Mouse (Mus musculus): ENCODE data around the gene Amy2a5. TPM values are rescaled to one million over a fixed set of nuclear protein-coding genes. Genes with fewer than 3 reads are reported as not detected.
"Not testable (repeated sequence)": the region's sequence is repeated elsewhere in the genome, so short reads cannot be mapped to it uniquely, and the experiment has no call there.

The Amy2a5 gene
- not detected in 2 replicates for polyA plus RNA-seq (2014; fragmentation: Nextera tagmentation; extraction: Ambion mirVana)

DNA sequence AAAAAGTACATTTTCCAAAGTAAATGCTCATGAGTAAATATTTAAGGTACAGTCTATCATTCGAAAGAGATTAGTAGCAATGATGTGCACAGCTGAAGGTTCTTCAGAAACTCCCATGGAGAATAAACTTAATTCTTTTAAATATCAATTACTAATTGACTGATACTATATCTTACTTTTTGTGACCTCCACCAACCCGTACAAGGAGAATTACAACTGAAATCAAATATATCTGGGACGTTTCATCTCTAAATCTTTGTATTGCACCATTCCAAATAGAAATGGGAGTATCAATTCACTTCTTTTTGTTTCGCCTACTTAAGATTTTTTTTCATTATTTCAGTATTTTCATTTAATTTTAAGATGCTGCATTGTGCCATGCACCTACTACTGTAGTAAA lies at the start of gene Amy2a5:
Gene Amy2a5 (minus strand): TSS at position 101 of the 400 bp plus-strand sequence.
- no CpG with 5 or more reads among the region's 4 CpGs for WGBS
- H3K27ac ChIP-seq (replicated peaks in 1 of 2; ENCODE audit: control insufficient read depth in 1 of 2, insufficient read depth in 1 of 2, low read depth in 2 of 2, low read length in 2 of 2); ATAC-seq (ENCODE audit: insufficient number of reproducible peaks, insufficient read depth, low FRiP score, low read depth); H3K27me3 ChIP-seq (ENCODE audit: control insufficient read depth, insufficient read depth, low read length); H3K4me2 ChIP-seq (ENCODE audit: low read length); H3K4me3 ChIP-seq (ENCODE audit: control insufficient read depth in 1 of 2, insufficient read depth in 1 of 2, low read depth in 1 of 2, low read length in 2 of 2); H3K36me3 ChIP-seq (ENCODE audit: control insufficient read depth, insufficient read depth, low read length); H3K9ac ChIP-seq (ENCODE audit: low read length); H3K4me1 ChIP-seq (ENCODE audit: control insufficient read depth in 2 of 2, insufficient read depth in 2 of 2, low read length in 2 of 2); H3K9me3 ChIP-seq (ENCODE audit: control insufficient read depth, low read length): not testable (repeated sequence)

DNA sequence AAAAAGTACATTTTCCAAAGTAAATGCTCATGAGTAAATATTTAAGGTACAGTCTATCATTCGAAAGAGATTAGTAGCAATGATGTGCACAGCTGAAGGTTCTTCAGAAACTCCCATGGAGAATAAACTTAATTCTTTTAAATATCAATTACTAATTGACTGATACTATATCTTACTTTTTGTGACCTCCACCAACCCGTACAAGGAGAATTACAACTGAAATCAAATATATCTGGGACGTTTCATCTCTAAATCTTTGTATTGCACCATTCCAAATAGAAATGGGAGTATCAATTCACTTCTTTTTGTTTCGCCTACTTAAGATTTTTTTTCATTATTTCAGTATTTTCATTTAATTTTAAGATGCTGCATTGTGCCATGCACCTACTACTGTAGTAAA lies 32.7 kb upstream of the Amy2a5 start, which contains the start of gene Amy2a4:
Gene Amy2a4 (minus strand): TSS at position 101 of the 400 bp plus-strand sequence.
- ATAC-seq (ENCODE audit: insufficient number of reproducible peaks, insufficient read depth, low FRiP score, low read depth); H3K27ac ChIP-seq (replicated peaks in 1 of 2; ENCODE audit: control insufficient read depth in 1 of 2, insufficient read depth in 1 of 2, low read depth in 2 of 2, low read length in 2 of 2); H3K4me1 ChIP-seq (ENCODE audit: control insufficient read depth in 2 of 2, insufficient read depth in 2 of 2, low read length in 2 of 2); H3K4me3 ChIP-seq (ENCODE audit: control insufficient read depth in 1 of 2, insufficient read depth in 1 of 2, low read depth in 1 of 2, low read length in 2 of 2); H3K36me3 ChIP-seq (ENCODE audit: control insufficient read depth, insufficient read depth, low read length); H3K4me2 ChIP-seq (ENCODE audit: low read length); H3K9ac ChIP-seq (ENCODE audit: low read length); H3K27me3 ChIP-seq (ENCODE audit: control insufficient read depth, insufficient read depth, low read length); H3K9me3 ChIP-seq (ENCODE audit: control insufficient read depth, low read length): not testable (repeated sequence)
- WGBS: no CpG with 5 or more reads among the region's 4 CpGs

DNA sequence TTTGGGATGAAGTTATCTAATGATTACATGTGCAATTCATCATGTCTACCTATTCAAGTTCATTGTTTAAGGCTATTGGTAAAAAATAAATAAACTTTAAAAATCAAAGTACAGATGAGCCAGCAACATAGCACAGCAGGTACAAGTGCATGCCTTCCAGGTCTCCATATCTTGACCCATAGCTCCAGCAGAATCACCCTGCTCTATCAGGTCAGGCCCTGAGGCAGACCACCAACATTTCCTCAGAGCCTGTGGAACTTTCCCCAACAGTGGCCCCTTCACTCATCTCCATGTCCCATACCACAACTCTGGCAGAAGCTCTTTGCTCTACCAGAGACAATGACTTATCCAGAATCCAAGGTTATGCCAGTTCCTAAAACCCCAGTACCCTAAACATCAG lies 21.6 kb upstream of the Amy2a5 start:
- not testable (repeated sequence) for ATAC-seq (ENCODE audit: insufficient number of reproducible peaks, insufficient read depth, low FRiP score, low read depth); H3K9me3 ChIP-seq (ENCODE audit: control insufficient read depth, low read length); H3K27me3 ChIP-seq (ENCODE audit: control insufficient read depth, insufficient read depth, low read length); H3K4me3 ChIP-seq (ENCODE audit: control insufficient read depth in 1 of 2, insufficient read depth in 1 of 2, low read depth in 1 of 2, low read length in 2 of 2); H3K4me1 ChIP-seq (ENCODE audit: control insufficient read depth in 2 of 2, insufficient read depth in 2 of 2, low read length in 2 of 2); H3K4me2 ChIP-seq (ENCODE audit: low read length); H3K27ac ChIP-seq (replicated peaks in 1 of 2; ENCODE audit: control insufficient read depth in 1 of 2, insufficient read depth in 1 of 2, low read depth in 2 of 2, low read length in 2 of 2); H3K36me3 ChIP-seq (ENCODE audit: control insufficient read depth, insufficient read depth, low read length); H3K9ac ChIP-seq (ENCODE audit: low read length)

DNA sequence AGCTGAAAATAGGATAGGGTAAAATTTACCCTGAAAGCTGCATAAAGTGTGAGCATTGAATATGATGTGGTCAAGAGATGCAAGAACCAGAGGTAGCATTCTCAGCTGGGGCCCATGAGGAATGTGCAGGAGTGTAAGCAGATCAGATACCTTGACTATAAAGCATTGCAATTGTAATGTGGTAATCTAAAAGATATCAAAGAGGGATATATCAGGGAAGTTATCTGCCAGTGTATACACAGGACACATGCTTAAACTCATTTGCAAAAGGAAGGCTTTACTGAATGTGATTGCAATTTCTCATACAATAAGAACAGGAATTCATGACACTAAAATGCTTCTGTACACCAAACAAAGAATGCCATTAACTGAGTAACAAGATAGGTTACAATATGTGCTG lies 20.9 kb upstream of the Amy2a5 start:
- ATAC-seq (ENCODE audit: insufficient number of reproducible peaks, insufficient read depth, low FRiP score, low read depth); H3K27ac ChIP-seq (replicated peaks in 1 of 2; ENCODE audit: control insufficient read depth in 1 of 2, insufficient read depth in 1 of 2, low read depth in 2 of 2, low read length in 2 of 2); H3K9me3 ChIP-seq (ENCODE audit: control insufficient read depth, low read length): not testable (repeated sequence)

DNA sequence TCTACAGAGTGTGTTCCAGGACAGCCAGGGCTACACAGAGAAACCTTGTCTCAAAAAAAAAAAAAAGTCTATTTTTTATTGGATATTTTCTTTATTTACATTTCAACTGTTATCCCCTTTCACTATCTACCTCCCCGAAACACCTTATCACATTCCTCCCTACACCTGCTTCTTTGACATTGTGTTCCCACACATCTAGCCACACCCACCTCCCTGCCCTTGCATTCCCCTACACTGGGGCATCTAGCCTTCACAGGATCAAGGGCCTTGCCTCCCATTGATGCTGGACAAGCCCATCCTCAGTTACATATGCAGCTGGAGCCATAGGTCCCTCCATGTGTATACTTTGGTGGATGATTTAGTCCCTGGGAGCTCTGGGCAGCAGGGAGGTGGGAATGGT lies 31.5 kb downstream of the Amy2a5 start:
- Histone ChIP-seq H3K9ac (ENCODE audit: low read length) (no peak overlapping the region), H3K27me3 (ENCODE audit: control insufficient read depth, insufficient read depth, low read length) (no peaks in the 10 kb centered on the region), H3K4me1 (ENCODE audit: control insufficient read depth in 2 of 2, insufficient read depth in 2 of 2, low read length in 2 of 2) (no peaks in the 10 kb centered on the region), H3K27ac (replicated peaks in 1 of 2; ENCODE audit: control insufficient read depth in 1 of 2, insufficient read depth in 1 of 2, low read depth in 2 of 2, low read length in 2 of 2) (no peak overlapping the region), H3K4me3 (ENCODE audit: control insufficient read depth in 1 of 2, insufficient read depth in 1 of 2, low read depth in 1 of 2, low read length in 2 of 2) (no peak overlapping the region), H3K36me3 (ENCODE audit: control insufficient read depth, insufficient read depth, low read length) (no peaks in the 10 kb centered on the region), H3K9me3 (ENCODE audit: control insufficient read depth, low read length) (no peaks in the 10 kb centered on the region), H3K4me2 (ENCODE audit: low read length) (no peak overlapping the region)
- ATAC-seq (ENCODE audit: insufficient number of reproducible peaks, insufficient read depth, low FRiP score, low read depth): no peak
- WGBS: 80% methylated on average over 1 of the region's 1 CpGs

More for the DNA sequence above, 20.9 kb upstream of the Amy2a5 start:
- H3K4me1 ChIP-seq (ENCODE audit: control insufficient read depth in 2 of 2, insufficient read depth in 2 of 2, low read length in 2 of 2); H3K9ac ChIP-seq (ENCODE audit: low read length); H3K27me3 ChIP-seq (ENCODE audit: control insufficient read depth, insufficient read depth, low read length); H3K4me3 ChIP-seq (ENCODE audit: control insufficient read depth in 1 of 2, insufficient read depth in 1 of 2, low read depth in 1 of 2, low read length in 2 of 2); H3K36me3 ChIP-seq (ENCODE audit: control insufficient read depth, insufficient read depth, low read length); H3K4me2 ChIP-seq (ENCODE audit: low read length): not testable (repeated sequence)

Other genes starting within 250 kb of the Amy2a5 start
- not detected in 2 replicates for gene Amy2a4, start 32.6 kb upstream of the Amy2a5 start, polyA plus RNA-seq (2014; fragmentation: Nextera tagmentation; extraction: Ambion mirVana)
- not detected in 2 replicates for gene Amy2a3, start 65.2 kb upstream of the Amy2a5 start, polyA plus RNA-seq (2014; fragmentation: Nextera tagmentation; extraction: Ambion mirVana)
- gene Amy2a2, start 97.8 kb upstream of the Amy2a5 start, polyA plus RNA-seq (2014; fragmentation: Nextera tagmentation; extraction: Ambion mirVana): not detected in 2 replicates

Data from heart, embryonic 14.5 days (tissue).